Mouse (Mus musculus) ZHBTc4 (cell line): ENCODE measurements at regions not wholly inside any gene's neighbourhood (a gene's known extent, or its start where the extent isn't known, plus 50 kb on each side); places are given as distances from the start of the nearest gene placed in this dataset.

ENCODE experiments used
- DNase-seq: peaks from one replicate; pipeline ENCODE4 v3.0.0-alpha.2; 2011; ENCODE audit warnings: low read depth, low spot score

DNA sequence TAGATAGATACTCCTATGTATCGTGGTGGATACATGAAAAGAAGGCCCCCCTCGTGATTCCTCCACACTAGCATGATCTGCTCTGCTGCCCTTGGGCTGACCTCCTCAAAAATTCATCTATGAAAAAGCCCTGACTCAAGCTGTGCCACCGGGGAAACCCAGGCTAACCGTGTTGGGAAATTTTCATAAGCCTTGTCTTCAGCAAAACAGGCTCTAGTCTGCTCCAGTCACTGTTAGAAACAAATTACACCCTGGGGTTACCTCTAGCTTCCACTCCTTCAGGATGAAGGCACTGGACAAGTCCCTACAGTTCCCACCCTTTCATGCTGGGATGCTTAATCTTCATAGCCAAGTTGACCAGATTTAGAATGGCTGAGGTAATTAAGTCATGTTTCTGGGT lies 315.0 kb upstream of the Nrp1 start:
- no peak for DNase-seq

DNA sequence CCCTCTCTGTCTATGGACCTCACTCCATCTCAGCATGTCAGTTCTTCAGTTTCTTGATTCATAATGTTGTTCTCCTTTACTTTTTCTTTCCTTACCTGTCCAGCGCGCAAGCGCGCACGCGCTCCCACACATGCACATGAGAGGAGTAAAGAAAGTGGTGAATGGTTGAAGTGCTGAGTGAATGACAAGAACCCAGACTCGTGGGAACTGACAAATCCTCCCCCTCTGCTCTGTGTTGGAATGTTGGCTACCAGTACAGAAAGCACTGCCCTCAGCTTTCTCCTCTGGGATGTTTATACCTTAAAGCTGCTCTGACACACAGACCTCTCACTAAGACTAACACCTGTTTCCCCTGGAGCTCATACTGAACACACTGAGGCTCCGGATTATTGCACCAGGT lies 302.2 kb upstream of the Nrp1 start:
- DNase-seq: no peak

DNA sequence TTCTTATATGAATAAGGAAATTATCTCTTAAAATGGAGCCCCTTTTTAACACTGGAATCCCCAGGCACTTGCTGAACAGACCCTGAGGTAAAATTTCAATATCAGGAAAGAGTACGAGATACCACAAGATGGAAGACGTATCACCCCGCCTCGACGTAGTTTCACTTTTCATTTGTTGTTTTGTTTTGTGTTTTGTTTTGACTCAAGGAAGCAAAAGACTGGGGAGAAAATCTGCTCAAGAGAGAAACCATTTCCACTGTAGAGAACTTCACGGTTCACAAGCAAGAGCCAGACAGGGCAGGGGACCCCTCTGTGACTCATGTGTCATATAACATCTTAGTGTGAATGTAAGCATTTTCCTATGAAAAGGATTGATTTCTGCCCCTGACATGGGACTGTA lies 300.6 kb upstream of the Nrp1 start:
- DNase-seq: no peak

DNA sequence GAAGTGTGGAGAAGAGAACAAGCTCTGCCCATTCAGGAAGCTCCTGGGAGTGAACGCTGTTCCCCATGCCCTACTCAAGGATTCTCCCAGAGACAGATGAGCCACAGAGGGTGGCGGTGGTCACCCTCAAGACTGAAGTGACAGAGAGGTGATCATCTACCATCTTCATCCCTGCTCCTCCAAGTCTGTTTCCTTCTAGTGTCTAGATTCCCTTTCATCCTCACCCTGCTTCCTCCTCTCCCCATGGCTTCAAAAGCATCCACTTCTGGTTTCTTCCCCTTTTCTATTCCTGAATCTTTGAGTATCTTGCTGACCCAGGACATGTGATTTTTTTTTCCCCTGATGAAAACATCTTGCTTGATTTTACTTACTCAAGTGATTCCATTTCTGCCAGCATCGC lies 298.6 kb upstream of the Nrp1 start:
- no peak for DNase-seq

DNA sequence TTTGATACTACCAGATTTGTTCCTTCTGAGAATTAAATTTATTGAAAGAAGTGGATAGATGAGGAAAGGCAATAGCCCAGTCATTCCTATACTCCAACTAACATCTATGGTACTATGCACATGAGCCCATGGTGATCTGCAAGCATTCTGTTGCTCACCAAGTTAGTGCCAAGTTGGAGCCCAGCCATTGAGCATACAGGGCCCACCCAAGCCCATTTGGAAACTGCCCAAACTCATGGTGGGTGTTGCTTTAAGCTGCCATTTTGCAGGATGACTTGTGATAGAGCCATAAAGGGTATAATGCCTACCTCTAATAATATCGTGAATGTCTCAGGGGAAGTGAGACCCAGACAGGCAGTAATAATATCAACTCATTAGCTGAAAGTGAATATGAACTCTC lies 294.2 kb upstream of the Nrp1 start:
- no peak for DNase-seq

DNA sequence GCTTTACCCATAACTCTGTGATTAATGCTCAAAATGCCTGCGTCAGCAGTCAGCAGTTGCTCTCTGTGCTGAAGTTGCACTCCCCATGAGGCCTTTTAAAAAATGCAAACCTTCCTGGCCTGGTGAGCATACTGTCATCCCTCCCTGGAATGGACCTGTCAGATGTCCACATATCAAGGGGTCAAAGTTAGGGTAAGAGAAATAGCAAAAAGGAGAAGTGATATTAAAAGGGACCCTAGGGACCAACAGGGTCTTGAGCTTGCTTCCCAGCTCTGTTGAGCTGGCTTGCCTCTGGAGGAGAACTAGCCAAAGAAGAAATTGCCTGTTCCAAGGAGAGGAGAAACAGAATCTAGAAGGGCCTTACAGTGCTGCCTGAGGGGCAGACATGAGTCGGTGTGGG lies 293.3 kb upstream of the Nrp1 start:
- DNase-seq: no peak

DNA sequence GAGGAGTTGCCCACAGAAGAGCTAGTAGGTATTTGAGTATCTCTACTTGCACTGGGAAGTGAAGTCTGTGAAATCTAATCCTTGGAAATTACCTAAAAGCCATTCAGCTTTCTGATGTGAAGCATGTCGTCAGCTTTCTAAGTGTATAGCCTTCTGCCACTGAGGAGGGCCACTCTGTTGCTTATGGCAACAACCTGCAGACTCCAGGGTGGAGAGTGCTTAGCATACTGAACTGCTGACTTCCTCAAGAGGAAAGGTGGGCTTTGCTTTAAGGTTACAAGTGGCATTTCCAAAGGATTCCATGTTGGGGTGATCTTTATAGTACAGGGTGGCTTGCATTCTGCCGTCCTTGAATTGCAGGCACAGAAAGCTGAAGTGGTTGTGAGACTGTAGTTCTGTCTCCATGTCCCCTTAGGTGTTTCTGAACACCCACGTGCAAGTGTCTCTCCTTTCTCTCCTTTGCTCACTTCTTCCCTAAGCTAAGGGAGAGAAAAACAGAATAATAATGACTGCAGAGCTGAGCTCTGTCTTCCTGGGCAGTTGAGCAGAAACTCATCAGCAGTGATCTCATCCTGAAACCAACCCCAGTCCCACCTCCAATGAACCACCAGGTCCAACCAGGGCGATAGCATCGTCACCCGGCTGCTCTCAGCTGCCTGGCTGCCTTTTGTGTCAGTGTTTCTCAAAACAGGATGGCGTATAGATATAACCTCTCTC lies 292.3 kb upstream of the Nrp1 start:
- no peak for DNase-seq

DNA sequence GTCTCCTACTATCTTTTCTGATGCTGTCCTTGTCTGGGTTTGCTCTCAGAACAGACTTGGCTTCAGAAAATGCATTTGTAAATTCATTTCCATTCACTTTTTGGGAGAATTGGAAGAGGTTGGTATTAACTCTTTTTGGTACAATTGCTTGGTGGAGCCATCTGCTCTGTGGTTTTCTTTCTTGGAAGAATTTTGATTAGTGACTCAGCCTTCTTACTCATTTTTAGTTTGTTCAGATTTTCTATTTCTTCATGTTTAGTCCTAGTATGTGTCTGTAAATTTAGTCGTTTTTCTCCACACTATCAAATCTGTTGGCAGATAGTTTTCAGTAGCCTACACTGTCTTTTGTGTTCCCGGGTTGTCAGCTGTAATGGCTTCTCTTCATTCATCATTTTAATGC lies 288.7 kb upstream of the Nrp1 start:
- no peak for DNase-seq

DNA sequence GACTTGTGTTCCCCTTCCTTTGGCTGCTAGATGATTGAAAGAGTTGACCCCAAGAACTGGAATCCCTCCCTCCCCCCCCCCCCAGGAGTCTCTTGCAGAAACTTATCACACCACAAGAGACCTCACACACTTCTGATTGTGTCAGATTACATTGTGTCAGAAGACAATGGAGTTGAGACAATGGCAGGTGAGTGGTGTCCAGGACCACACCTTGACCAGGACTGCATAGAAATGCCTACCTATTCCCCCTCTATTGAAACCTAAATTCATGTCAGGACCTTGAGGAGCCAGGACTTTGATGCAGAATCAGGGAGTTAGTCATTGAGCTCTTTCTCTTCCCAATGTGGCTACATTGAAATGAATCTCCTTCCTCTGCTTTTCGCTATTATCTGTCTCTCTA lies 282.8 kb upstream of the Nrp1 start:
- peak; percentile 30 for DNase-seq

DNA sequence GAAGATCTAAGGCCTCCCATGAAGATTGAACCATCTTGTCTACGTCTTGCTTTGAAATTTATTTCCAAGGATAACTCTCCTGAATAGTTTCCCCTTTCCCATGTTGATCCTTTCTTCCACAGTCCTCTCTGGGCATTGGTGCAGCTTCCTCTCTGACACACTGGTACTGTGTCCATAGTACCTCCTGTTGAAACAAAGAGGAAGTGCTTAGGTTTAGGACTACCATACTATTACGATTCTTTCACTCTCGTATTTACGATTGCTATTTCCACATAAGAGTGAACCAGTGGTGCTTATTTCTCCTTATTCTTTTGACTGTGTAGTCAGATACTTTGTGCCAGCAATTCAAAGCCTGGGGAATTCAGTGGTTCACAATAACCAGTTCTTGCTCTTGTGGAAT lies 282.2 kb upstream of the Nrp1 start:
- no peak for DNase-seq

DNA sequence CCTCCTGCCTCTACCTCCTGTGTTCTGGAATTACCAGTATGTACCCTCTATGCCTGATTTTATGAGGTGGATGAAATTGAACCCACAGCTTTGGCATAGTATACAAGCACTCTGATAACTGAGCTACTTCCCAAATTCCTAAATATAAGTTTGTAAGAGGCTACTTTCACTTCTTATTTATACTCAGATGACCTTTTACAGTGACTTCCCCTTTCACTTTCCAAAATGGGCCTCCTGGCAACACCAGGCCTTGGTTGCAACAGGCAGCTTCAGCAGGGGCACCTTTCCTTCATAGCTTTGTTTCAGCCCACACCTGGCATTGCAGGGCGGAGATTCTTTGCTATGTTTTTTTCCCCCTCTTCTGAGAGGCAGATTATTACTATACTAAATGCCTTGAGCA lies 279.7 kb upstream of the Nrp1 start:
- DNase-seq: no peak

DNA sequence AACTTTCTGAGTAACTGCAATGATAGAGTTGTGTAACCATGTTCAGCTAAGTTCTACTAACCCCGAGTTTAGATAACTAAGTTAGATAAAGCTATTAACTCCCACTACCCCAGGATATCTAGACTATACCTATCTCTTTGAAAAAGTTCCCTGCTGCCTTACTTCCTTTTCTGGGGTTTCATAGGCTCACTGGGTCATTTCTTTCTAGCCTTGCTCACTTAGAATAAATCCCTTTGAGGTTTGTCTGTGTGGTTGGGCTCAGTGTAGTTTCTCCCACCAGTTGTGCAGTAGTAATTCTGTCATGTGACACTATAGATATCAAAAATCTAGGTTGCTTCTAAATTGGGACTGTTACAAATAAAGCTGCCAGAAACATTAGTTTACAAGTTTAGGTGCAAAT lies 272.6 kb upstream of the Nrp1 start:
- no peak for DNase-seq

DNA sequence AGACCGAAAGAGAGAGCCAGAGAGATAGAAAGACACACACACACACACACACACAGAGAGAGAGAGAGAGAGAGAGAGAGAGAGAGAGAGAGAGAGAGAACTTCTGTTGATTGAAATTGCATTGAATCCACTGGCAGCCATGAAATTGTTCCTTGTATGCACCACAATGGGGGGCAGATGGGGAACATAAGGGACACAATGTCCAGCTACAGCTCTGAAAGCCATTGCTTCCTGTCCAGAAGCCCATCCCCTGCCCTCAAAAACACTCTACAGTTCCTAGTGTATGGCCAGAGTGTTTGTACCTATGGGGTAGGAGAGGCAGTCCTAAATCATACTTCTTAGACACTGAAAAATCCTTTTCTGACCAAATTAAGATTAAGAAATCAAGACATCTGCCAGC lies 270.9 kb upstream of the Nrp1 start:
- DNase-seq: no peak

DNA sequence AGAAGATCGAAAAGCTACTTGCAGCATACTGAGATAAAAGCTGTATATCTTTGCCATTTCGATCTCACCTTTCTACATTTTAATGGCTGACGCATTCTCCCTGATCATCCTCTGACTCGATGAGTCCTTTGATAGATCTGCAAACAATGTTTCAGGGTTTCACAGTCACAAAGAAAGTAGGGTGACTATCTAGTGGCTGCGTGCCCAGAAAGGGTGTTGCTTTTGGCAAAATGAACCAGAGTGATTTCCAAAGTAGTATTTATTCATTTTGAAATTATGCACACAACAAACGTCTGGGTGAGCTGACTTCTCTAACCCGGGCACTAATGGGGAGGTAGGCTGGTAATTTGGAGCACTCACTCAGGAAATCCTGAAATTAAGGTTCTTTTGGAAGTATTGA lies 265.6 kb upstream of the Nrp1 start:
- no peak for DNase-seq

DNA sequence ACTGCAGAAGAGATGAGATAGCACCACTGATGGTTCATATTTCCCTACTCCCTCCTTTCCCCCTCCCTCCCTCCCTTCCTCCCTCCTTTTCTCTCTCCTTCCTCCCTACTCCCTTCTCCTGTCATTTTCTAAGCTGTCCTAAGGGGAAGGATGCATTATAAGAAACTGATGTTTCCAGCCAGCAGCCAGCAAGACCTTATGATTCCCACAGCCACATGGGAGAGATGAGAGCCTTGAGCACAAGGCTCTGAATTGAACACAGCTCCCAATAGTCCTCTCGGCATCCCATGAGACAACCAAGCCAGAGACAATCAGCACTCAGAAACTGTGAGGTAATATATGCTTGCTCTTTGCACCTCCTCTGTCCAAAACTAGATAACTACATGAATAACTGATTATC lies 263.0 kb upstream of the Nrp1 start:
- DNase-seq: no peak

DNA sequence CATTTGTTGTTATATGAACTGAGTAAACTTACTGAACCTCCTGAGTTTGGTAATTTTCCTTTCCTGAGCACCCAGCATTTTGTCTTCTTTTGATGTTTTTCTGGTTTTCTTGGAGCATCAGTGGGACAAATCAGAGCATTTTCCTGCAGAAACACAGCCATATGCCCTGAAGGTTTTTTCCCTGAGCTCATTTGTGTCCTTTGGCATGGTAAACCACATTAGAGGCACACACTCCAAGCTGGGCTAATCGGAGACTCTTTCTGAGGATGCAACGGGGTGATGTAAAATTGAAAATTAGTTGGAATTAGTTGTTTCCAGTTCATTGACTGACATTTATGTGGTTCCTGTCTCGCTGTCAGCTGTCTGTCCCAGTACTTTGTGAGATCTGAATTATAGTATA lies 260.8 kb upstream of the Nrp1 start:
- DNase-seq: no peak

DNA sequence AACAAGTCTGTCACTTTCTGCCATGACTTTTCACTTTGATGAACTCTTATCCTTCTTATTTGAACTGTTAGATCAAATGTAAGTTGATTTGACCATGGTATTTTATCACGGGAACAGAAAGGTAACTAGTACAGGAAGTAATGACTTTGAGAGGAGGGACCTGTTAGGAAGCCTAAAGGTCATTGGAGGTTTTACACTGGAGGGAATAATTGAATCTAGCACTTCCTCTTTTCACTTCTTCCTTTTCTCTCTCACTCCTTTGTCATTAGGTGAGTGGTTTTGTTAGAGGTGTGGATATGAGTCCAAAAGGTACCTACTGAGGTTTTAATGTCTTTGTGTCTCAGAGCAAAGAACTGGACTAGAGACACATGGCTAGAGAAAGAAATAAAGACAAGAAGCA lies 255.0 kb upstream of the Nrp1 start:
- no peak for DNase-seq

DNA sequence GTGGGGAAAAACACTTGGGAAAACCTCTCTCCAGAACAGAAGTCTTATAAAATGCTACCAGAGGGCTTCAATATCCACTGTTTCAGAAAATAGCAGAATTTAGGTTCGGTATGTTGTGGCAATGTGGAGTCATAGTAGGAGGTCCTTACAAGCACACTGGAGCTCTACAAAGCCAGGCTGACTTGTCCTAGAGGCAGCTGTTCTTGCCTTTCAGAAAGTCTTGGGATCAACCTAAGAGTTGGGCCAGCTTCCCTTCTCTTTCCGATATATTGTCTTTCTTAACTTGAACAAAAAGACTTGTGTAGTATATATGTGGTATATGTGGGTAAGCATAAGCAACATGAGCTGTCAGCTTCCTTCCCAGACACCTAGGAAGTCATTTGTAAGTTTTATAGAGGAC lies 251.8 kb upstream of the Nrp1 start:
- DNase-seq: no peak

DNA sequence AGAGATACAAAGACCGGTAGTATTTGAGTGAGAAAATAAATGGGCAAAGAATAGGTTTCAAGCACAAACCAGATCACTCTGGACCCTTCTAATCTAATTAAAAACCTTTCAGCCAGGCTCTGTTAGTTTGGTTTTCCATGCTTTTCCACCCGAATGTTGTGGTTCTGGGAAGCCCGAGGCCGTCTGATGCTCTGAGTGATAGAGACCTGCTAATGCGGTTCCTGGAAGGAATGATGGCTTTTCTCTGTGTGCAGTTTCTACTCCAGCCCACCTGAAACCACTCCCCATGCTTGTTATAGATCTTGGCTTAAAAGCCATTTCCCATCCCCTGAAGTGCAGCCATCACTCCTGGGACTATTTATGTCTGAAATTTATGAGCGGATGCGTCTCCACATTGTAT lies 251.4 kb upstream of the Nrp1 start:
- DNase-seq: no peak

DNA sequence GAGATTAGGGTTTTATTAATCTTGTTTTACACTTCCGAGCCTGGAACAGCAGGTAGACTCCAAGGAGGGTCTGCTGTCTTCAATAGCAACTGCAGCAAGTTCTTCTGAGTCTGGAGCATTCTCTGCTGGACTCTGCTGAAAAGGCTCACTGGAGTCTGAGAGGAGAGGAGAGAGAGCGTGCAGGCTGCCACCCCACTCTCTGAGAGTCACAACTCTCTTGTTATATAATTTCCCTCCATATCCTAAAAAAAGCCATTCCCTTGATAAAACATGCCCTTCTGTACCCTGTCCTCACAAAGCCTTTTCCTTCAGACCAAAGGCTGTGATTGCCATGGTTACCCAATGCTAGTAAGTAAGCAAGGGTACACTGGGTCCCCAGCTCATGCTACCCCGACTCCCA lies 249.4 kb upstream of the Nrp1 start:
- no peak for DNase-seq

DNA sequence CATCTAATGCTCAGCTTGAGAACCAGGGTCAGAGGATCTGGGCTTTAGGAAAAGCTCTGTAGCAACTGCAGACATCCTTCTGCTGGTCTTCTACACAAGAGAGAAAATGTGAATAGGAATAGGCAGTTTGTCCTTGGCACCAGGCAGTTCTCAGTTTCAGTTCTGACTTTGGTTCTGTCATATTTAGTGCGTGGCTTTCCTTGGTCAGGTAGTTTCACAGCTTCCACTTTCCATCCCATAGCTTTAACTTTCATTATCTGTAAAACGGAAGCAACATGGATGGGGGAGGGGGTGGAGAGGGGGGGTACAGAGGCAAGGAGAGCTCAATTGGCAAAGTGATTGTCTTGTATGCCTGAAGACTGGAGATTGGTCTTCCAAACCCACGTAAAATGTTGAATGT lies 247.3 kb upstream of the Nrp1 start:
- DNase-seq: no peak

DNA sequence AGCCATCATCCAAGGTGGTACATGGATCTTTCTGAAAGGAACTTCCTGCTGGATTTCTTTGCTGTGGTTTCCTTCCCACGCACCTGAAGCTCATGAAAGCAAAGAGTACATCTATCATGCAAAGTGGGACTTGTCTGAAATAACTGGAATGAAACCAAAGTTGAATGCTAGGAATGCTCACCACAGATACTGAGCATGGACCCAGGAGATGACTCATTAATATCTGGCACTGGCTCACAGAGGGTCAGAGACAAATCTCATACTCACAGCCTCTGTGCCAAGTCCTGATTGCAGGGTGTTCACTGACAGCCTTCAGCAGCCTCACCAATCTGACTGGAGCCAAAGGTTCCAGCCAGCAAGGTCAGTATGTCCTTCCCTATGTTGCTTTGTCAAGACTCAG lies 245.3 kb upstream of the Nrp1 start:
- no peak for DNase-seq

DNA sequence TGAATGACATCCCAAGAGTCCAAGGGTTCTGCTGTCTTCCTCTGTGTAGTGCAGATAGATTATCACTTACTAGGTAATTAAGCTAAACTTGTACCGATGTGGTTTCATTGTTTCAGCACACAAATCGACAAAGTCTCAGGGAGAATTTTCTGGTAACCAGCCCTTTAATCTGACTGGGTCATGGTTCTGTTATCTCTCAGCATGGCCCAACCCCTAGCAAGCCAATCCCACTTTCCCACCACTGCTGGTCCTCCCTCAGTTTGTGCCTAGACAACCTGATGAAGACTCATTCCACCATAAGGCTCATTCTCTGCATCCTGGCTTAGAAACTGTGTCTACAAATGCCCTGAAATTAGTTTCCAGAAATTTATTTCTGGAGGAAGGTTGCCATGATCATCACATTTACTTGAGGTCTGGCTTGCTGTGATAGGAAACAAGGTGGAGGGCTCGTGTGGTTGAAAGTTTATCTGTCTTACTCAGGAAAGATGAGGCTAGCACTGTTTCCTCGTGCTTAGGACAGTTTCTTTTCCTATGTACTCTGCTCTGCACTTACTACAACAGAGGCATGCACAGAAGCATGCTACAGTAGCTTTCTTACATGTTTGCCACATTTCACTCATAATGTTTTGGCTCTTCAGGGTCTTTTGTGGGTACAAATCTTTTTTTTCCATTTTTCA lies 217.0 kb upstream of the Nrp1 start:
- no peak for DNase-seq
